Mouse (Mus musculus) common myeloid progenitor, adult 5-6 weeks (primary cell): Measurements from ENCODE around the gene Smug1. TPM values are rescaled to one million over a fixed set of nuclear protein-coding genes. Genes with fewer than 3 reads are reported as not detected.

Experiments
- ATAC-seq: replicated peaks from 2 replicates; pipeline ENCODE4 v1.8.0; 2016; ENCODE audit warnings: low read depth, mild to moderate bottlenecking, moderate TSS enrichment, inconsistent platforms; ENCODE audit not compliant: poor library complexity, severe bottlenecking
- total RNA-seq: library from RNA; stranded (forward); fragments of 200-1000, 187-1606 nt; gene quantifications from 2 replicates; pipeline ENCODE4 v1.2.3, GENCODE M21; 2017

Smug1 gene
- total RNA-seq, 1 experiment from 2014 or later, result 4.9 TPM

DNA sequence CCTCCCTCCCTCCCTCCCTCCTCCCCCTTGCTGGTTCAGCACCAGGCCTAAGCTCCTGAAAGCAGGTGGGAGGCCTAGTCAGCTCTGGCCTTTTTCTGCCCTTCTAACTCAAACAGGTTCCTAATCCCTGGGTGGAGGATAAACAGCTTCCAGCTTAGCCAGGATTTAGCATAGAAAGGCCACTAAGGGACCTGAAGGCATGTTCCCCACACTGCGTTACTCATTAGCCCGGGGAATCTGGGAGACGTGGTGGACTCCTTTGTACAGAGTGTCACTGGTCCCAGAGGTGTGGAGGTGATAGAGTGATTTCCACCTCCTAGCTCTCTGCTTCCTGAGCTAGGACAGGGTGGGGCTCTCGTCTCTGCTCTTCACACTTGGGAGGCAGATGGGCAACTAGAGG lies 57.0 kb downstream of the Smug1 start:
- no peak for ATAC-seq

DNA sequence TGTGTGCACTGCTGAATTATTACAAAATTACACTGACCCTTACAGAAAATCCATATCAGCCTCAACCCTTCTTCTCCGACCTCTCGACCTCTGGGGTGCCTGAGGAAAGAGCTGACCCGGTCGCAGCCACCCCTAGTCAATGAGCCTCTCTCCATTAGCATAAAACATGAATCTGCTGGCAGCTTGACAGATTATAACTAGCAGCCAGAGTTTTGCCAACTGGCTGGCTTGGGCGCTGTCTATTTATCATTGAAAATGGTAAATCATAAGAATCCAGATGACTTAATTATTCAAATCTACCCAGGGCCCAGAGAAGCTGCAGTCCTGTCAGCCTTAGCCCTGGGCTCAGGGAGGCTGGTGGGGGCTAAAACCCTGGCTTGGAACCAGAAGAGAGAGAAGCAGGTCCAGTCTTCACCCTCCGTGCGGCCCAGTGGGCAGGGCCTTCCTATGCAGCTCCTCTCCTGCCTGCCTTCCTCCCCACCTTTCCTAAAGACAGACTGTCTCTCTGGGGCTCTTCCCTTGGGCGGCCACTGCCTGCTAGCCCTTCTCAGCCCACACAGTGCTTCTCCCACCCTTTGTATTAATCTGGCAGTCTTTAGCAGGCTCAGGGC lies 58.7 kb downstream of the Smug1 start:
- ATAC-seq, result no peak

DNA sequence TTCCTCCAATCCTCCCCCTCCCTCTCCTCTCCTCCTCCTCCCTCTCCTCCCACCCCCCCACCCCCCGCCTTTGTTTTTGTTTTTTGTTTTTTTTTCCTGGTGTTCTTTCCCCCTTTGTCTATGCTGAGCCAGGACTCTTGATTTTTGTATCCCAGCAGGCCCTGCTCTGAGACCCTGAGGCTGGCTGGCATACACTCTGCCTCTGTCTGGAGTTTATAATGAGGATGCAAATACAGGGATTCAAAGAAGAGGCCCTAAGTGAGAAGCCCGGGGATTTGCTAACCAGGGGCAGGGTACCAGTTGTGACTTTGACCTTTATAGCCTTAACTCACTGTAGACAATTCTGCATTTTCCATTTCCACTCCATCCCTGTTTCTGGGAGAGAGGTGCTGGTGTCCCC lies 60.7 kb downstream of the Smug1 start:
- ATAC-seq, result no peak

Other genes with a start within 250 kb of the Smug1 start
- gene Hoxc13, start 246.0 kb downstream of the Smug1 start, total RNA-seq, result not detected in 2 replicates
- not detected in 2 replicates for gene Hoxc12, start 230.3 kb downstream of the Smug1 start, total RNA-seq
- gene Hoxc11, start 212.7 kb downstream of the Smug1 start, total RNA-seq, result not detected in 2 replicates
- not detected in 2 replicates for gene Hoxc10, start 200.3 kb downstream of the Smug1 start, total RNA-seq
- not detected in 2 replicates for gene Hoxc5, start 199.6 kb downstream of the Smug1 start, total RNA-seq
- not detected in 2 replicates for gene Hoxc9, start 190.7 kb downstream of the Smug1 start, total RNA-seq
- gene Hoxc8, start 176.5 kb downstream of the Smug1 start, total RNA-seq, result not detected in 2 replicates
- gene Hoxc6, start 168.8 kb downstream of the Smug1 start, total RNA-seq, result not detected in 2 replicates
- gene Hoxc4, start 148.2 kb downstream of the Smug1 start, total RNA-seq, result not detected in 2 replicates
- gene Cbx5, start 72.7 kb upstream of the Smug1 start, total RNA-seq, result 248 and 261 TPM in 2 replicates
- gene Hnrnpa1, start 73.3 kb upstream of the Smug1 start, total RNA-seq, result 1,831 and 1,833 TPM in 2 replicates
- 121 and 135 TPM in 2 replicates for gene Nfe2, start 91.3 kb upstream of the Smug1 start, total RNA-seq
- gene Copz1, start 105.6 kb upstream of the Smug1 start, total RNA-seq, result 53.8 and 55.5 TPM in 2 replicates
- not detected in 2 replicates for gene Gpr84, start 143.5 kb upstream of the Smug1 start, total RNA-seq
- 3.9 and 6.0 TPM in 2 replicates for gene Zfp385a, start 173.0 kb upstream of the Smug1 start, total RNA-seq
- gene Itga5, start 199.7 kb upstream of the Smug1 start, total RNA-seq, result 13.4 and 17.7 TPM in 2 replicates